Mouse (Mus musculus): Measurements from ENCODE around the gene Brd1. TPM values are rescaled to one million over a fixed set of nuclear protein-coding genes. Genes with fewer than 3 reads are reported as not detected.

The Brd1 gene
- polyA plus RNA-seq, 1 experiment, result 19.5 TPM

DNA sequence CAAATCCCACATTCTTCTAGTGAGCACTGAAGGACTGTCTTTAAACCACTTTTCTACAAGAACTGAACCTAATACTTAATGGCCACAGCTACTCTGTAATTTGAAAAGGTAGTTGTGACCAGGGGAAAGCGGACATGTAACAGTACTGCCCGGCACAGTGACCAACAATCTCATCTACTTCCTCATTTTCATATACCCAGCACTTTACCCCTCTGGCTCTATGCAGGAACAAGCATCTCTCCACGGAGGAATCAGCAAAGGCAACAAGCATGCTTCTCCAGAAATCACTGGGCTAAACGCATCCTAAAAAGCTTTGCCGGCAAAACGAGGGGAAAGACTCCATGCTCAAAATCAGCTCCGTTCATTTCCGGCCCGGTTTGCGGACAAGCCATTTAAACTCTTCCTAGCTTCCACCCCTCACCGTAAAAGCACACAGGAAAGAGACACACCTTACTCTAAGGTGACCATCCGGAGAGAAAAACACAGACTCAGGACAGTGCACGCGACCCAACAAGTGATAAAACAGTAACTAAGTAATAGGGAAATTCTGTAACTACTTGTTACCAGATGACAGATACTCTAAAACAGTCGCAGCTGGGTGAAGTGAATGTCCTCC, 1.5 kb downstream of the Brd1 start:
- peak overlapping the region; percentile 67 for H3K4me3 ChIP-seq (ENCODE audit: insufficient read depth, low read length)

DNA sequence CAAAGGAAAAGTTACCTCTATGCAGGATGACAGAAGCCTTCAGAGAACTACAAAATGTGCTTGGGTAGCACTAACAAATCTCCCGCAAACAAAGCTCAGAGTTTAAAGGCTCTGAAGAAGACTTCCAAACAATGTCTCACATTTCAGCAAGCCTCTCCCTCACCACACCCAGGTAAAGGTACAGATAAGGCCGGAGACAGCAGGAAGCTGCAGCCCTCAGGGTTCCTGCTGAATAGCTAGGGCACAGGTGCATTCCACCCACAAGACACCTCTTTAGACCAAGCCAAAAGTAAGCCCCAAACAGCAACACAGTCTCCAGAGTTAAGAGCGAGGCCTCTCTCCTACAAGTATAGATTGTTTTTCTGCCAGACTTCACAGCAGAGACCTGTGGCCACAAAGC, 3.3 kb downstream of the Brd1 start:
- no peak overlapping the region for H3K27ac ChIP-seq (ENCODE audit: insufficient read depth, low read length)
- peaks cover 13% of the 10 kb centered on the region for H3K4me1 ChIP-seq (ENCODE audit: control insufficient read depth, insufficient read depth, low read length)
- no peak for TF ChIP-seq CTCF (IDR thresholded peaks at IDR 0.05; ENCODE audit: extremely low read depth, insufficient read depth, low read length)
- no peak for TF ChIP-seq POLR2A (IDR thresholded peaks at IDR 0.05; ENCODE audit: extremely low read depth, insufficient read depth, low read length)
- no peak overlapping the region for H3K4me3 ChIP-seq (ENCODE audit: insufficient read depth, low read length)

More for the DNA sequence above, 1.5 kb downstream of the Brd1 start:
- Histone ChIP-seq H3K27ac (ENCODE audit: insufficient read depth, low read length) (no peak overlapping the region), H3K4me1 (ENCODE audit: control insufficient read depth, insufficient read depth, low read length) (peaks cover 13% of the 10 kb centered on the region)
- TF ChIP-seq POLR2A (IDR thresholded peaks at IDR 0.05; ENCODE audit: extremely low read depth, insufficient read depth, low read length) (no peak), CTCF (IDR thresholded peaks at IDR 0.05; ENCODE audit: extremely low read depth, insufficient read depth, low read length) (no peak)

DNA sequence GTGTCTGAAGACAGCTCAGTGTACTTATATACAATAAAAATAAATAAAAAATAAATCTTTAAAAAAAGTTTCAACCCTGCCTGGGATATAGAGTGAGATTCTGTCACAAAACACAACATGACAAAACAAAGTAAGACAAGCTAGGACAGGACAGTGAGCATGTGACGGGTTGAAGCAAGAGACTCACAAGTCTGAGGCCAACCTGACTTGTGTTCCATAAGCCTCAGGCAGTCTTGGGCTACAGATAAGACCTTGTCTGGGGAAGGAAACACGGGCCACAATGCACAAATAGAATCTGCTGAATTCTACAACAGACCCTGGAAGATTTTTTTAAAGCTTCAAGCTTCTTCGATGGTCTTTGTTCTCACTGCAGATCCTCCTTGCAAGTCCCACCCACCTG, 6.8 kb downstream of the Brd1 start:
- TF ChIP-seq CTCF (IDR thresholded peaks at IDR 0.05; ENCODE audit: extremely low read depth, insufficient read depth, low read length) (no peak), POLR2A (IDR thresholded peaks at IDR 0.05; ENCODE audit: extremely low read depth, insufficient read depth, low read length) (no peak)
- H3K27ac ChIP-seq (ENCODE audit: insufficient read depth, low read length), result no peak overlapping the region
- H3K4me1 ChIP-seq (ENCODE audit: control insufficient read depth, insufficient read depth, low read length), result peaks cover 9% of the 10 kb centered on the region
- H3K4me3 ChIP-seq (ENCODE audit: insufficient read depth, low read length), result no peak overlapping the region

DNA sequence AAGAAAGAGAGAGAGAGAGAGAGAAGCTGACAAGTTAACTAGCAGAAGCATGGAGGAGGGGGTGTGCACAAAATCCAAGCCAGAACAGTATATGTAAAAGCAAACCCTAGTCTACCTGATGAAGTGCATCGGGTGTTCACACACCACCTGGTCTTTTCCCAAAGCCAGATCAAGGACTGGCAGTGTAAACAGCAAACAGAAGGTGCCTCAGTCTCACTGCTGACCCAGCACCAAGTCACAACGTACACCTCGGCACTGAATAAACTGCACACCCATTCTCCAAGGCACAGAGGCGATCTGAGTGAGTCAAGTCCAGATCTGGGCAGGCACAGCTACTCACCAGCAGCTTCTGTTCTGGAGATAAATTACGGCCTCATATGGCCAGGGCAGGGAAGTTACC, 9.0 kb downstream of the Brd1 start:
- TF ChIP-seq CTCF (IDR thresholded peaks at IDR 0.05; ENCODE audit: extremely low read depth, insufficient read depth, low read length), result no peak
- no peak for TF ChIP-seq POLR2A (IDR thresholded peaks at IDR 0.05; ENCODE audit: extremely low read depth, insufficient read depth, low read length)
- Histone ChIP-seq H3K27ac (ENCODE audit: insufficient read depth, low read length) (no peak overlapping the region), H3K4me3 (ENCODE audit: insufficient read depth, low read length) (no peak overlapping the region), H3K4me1 (ENCODE audit: control insufficient read depth, insufficient read depth, low read length) (peaks cover 2% of the 10 kb centered on the region)

GRCm38 (mm10) chr15:88724311-88724710, 9.7 kb downstream of the Brd1 start:
- peaks cover 2% of the 10 kb centered on the region for H3K4me1 ChIP-seq (ENCODE audit: control insufficient read depth, insufficient read depth, low read length)
- TF ChIP-seq CTCF (IDR thresholded peaks at IDR 0.05; ENCODE audit: extremely low read depth, insufficient read depth, low read length) (no peak), POLR2A (IDR thresholded peaks at IDR 0.05; ENCODE audit: extremely low read depth, insufficient read depth, low read length) (no peak)
- no peak overlapping the region for H3K27ac ChIP-seq (ENCODE audit: insufficient read depth, low read length)
- no peak overlapping the region for H3K4me3 ChIP-seq (ENCODE audit: insufficient read depth, low read length)

DNA sequence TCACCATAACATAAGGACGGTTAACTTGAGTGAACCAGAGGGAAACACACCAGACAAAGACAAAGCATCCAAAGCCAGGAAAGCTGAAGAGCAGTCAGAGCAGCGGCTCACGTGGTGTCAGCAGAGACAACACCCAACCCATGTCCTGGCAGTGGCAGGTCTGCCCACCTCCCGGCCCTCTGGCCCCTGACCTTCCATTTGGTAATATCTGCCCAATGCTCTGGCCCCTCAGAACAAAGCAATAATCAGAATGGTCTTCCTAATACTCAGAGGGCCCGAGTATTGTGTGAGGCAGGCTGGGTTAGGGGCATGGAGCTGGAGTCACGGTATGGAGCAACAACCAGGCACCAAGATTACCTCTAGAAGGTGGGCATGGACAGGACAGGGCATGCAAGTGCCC, 10.8 kb downstream of the Brd1 start:
- Histone ChIP-seq H3K27ac (ENCODE audit: insufficient read depth, low read length) (no peak overlapping the region), H3K4me3 (ENCODE audit: insufficient read depth, low read length) (no peak overlapping the region), H3K4me1 (ENCODE audit: control insufficient read depth, insufficient read depth, low read length) (peaks cover 2% of the 10 kb centered on the region; the same call in 1 of the 2 replicates)
- TF ChIP-seq POLR2A (IDR thresholded peaks at IDR 0.05; ENCODE audit: extremely low read depth, insufficient read depth, low read length), result no peak
- TF ChIP-seq CTCF (IDR thresholded peaks at IDR 0.05; ENCODE audit: extremely low read depth, insufficient read depth, low read length), result no peak

DNA sequence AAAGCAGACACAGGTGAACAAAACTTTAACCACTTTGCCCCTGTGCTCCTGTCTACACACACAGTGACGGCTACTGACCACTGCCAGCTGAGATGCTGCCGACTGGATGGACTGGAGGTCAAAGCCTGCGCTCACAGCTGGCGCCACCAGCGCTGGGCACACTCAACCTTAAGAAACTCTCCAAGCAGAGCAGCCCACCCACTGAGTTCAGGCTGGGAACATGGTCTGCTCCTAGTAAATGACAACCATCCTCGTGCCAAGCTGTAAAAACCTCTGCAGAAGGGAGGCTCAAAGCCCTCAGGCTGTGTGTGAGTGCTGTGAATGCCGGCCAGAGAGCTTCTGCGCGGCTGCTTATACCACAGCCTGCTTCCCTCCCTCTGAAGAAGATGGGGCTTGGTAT, 16.8 kb downstream of the Brd1 start:
- H3K4me1 ChIP-seq (ENCODE audit: control insufficient read depth, insufficient read depth, low read length), result peaks cover 6% of the 10 kb centered on the region
- no peak overlapping the region for H3K27ac ChIP-seq (ENCODE audit: insufficient read depth, low read length)
- TF ChIP-seq CTCF (IDR thresholded peaks at IDR 0.05; ENCODE audit: extremely low read depth, insufficient read depth, low read length) (no peak), POLR2A (IDR thresholded peaks at IDR 0.05; ENCODE audit: extremely low read depth, insufficient read depth, low read length) (no peak)
- no peak overlapping the region for H3K4me3 ChIP-seq (ENCODE audit: insufficient read depth, low read length)

- H3K4me1 ChIP-seq (ENCODE audit: control insufficient read depth, insufficient read depth, low read length), result peaks cover 6% of the 10 kb centered on the region
- H3K27ac ChIP-seq (ENCODE audit: insufficient read depth, low read length), result no peak overlapping the region
- TF ChIP-seq POLR2A (IDR thresholded peaks at IDR 0.05; ENCODE audit: extremely low read depth, insufficient read depth, low read length), result no peak
- TF ChIP-seq CTCF (IDR thresholded peaks at IDR 0.05; ENCODE audit: extremely low read depth, insufficient read depth, low read length), result peak; percentile 41; the same call in 1 of the 2 replicates
- H3K4me3 ChIP-seq (ENCODE audit: insufficient read depth, low read length), result no peak overlapping the region
Measured at GRCm38 (mm10) chr15:88716350-88716749, 17.7 kb downstream of the Brd1 start.

DNA sequence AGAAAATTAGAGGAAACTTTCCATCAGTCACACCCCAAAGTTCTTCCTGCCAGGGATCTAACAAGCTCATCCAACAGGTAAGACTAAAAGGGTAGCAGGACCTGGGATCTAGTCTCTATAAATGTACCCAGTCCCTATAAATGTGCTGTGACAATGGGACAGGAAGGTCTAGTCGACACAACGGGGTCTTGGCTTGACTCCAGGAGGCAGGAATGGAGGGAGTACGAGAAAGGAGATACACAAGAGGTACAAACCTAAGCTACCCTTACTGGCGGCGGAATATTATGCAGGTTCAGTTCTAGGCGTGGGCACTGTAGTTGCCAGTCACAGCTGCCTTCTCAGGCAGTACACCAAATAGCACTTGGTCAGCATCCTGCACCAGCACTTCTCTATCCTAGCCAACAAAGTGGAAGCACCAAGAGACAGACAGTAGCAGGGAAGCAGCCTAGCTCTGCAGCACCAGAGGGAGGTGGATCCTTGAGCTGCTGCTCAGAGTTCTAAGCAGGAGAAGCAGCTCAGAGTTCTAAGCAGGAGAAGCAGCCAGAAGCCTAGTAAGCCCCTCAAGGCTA, 19.9 kb downstream of the Brd1 start:
- peaks cover 6% of the 10 kb centered on the region for H3K4me1 ChIP-seq (ENCODE audit: control insufficient read depth, insufficient read depth, low read length)
- no peak overlapping the region for H3K27ac ChIP-seq (ENCODE audit: insufficient read depth, low read length)
- no peak for TF ChIP-seq CTCF (IDR thresholded peaks at IDR 0.05; ENCODE audit: extremely low read depth, insufficient read depth, low read length)
- TF ChIP-seq POLR2A (IDR thresholded peaks at IDR 0.05; ENCODE audit: extremely low read depth, insufficient read depth, low read length), result no peak
- no peak overlapping the region for H3K4me3 ChIP-seq (ENCODE audit: insufficient read depth, low read length)

- Histone ChIP-seq H3K4me3 (ENCODE audit: insufficient read depth, low read length) (no peak overlapping the region), H3K27ac (ENCODE audit: insufficient read depth, low read length) (no peak overlapping the region), H3K4me1 (ENCODE audit: control insufficient read depth, insufficient read depth, low read length) (peaks cover 6% of the 10 kb centered on the region)
- TF ChIP-seq POLR2A (IDR thresholded peaks at IDR 0.05; ENCODE audit: extremely low read depth, insufficient read depth, low read length) (no peak), CTCF (IDR thresholded peaks at IDR 0.05; ENCODE audit: extremely low read depth, insufficient read depth, low read length) (no peak)
Measured at GRCm38 (mm10) chr15:88712501-88712900, 21.5 kb downstream of the Brd1 start.
